Mouse (Mus musculus): ENCODE data around the gene Pou4f2.

DNA sequence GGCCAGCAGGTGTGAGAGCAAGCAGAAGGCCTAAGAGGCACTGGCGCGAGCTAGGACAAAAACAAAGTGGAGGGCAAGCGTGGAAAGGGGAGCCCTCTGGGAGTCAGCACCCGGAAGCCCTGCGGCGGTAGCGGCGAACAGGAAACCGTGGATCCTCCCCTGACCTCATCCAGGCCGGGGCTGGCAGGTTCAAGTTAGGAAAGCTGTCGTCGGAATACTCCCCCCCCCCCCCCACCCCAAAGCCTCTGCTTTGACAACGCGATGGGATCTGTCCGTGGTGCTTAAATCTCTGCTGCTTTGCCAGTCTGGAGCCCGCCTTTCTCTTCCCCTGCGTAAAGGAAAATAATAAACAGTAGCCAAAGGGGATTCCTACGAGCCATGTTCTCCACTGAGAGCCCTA, 1.7 kb upstream of the Pou4f2 start:
- no peak for TF ChIP-seq POLR2AphosphoS5 (IDR thresholded peaks at IDR 0.05; ENCODE audit: insufficient replicate concordance, low read depth, low read length)
- TF ChIP-seq GATA2 (IDR thresholded peaks at IDR 0.05; ENCODE audit: borderline replicate concordance, low read depth, low read length) = no peak
- no peak for TF ChIP-seq CTCF (IDR thresholded peaks at IDR 0.05; ENCODE audit: low read depth, low read length)
- TF ChIP-seq TAL1 (conservative IDR thresholded peaks at IDR 0.05; ENCODE audit: low read depth, low read length) = no peak
- no peak for TF ChIP-seq GATA1 (IDR thresholded peaks at IDR 0.05; ENCODE audit: borderline replicate concordance, low read length)
